Mouse (Mus musculus): ENCODE measurements at regions not wholly inside any gene's neighbourhood (a gene's known extent, or its start where the extent isn't known, plus 50 kb on each side); places are given as distances from the start of the nearest gene placed in this dataset.
"Not testable (repeated sequence)": the region's sequence is repeated elsewhere in the genome, so short reads cannot be mapped to it uniquely, and the experiment has no call there.

DNA sequence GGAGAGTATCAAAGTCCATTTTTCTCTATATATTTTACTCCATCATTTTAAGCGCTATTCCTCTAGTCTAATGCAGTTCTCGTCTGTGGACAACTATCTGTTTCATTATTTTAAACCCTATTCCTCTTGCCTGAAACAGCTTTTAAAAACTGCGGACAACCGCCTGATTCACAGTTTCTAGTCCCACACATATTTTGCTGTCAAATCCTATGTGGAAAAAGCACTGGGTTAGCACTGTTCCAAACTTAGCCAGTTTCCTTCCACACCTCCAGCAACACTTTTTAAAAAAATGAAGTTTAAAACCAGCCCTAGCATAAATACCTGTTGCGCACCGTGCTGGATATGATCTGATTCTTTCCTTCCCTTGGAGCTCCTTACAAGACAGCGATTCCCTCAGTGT is 614.1 kb upstream of the Ghitm start:
- Histone ChIP-seq H3K9me3 (ENCODE audit: control insufficient read depth, insufficient read depth, low read depth, low read length) (peaks cover 3% of the 10 kb centered on the region), H3K9ac (ENCODE audit: insufficient read depth, low read depth, low read length, poor library complexity, severe bottlenecking) (peak overlapping the region; percentile 24; the same call in 1 of the 2 replicates), H3K36me3 (ENCODE audit: control insufficient read depth, insufficient read depth, low read length, poor library complexity, severe bottlenecking) (no peaks in the 10 kb centered on the region), H3K27ac (ENCODE audit: insufficient read depth, low read depth, low read length, poor library complexity, severe bottlenecking) (peak overlapping the region; percentile 85), H3K4me3 (ENCODE audit: insufficient read depth in 1 of 2, low read depth in 1 of 2, low read length in 2 of 2, poor library complexity in 1 of 2, severe bottlenecking in 1 of 2) (no peak overlapping the region), H3K4me1 (ENCODE audit: control insufficient read depth in 2 of 2, insufficient read depth in 2 of 2, low read length in 2 of 2, poor library complexity in 1 of 2) (no peaks in the 10 kb centered on the region; a peak in 1 of 4 replicates)
- no peak for DNase-seq (ENCODE audit: low read depth, low spot score)
- in situ Hi-C loops (cut with MboI; ENCODE audit: low sequenced_read_pairs in 2 of 2, unreplicated experiment in 2 of 2), result no loop called here
- no peak for TF ChIP-seq CHD2 (IDR thresholded peaks at IDR 0.05; ENCODE audit: low read depth, low read length)
- TF ChIP-seq ZNF384 (IDR thresholded peaks at IDR 0.05; ENCODE audit: low read depth, low read length), result no peak
- no peak for TF ChIP-seq ZC3H11A (IDR thresholded peaks at IDR 0.05; ENCODE audit: borderline replicate concordance, low read depth, low read length)
- TF ChIP-seq MAFK (IDR thresholded peaks at IDR 0.05; ENCODE audit: insufficient read depth, low read depth, low read length), result no peak
- no peak for TF ChIP-seq HCFC1 (IDR thresholded peaks at IDR 0.05; ENCODE audit: borderline replicate concordance, insufficient read depth, low read length)

DNA sequence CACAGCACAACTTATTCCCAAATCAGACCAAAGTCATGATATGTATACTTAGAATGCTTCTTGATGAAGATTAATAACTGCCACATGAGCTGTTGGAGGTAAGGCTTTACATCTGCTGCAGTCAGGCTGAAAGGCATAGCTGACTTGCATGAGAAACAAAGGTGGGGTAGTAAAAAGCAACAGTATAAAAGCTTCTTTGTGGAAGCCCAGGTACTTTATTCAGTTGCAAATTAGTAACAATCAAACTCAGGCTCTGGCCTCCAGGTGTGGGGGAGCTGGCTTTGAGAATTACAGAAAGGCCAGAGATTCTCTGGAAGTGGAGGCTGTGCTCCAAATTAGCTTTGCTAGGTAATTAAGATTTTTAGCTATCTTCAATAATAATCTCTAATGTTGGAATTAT is 608.0 kb upstream of the Ghitm start:
- Histone ChIP-seq H3K27ac (ENCODE audit: insufficient read depth, low read depth, low read length, poor library complexity, severe bottlenecking) (peak overlapping the region; percentile 86; the same call in 1 of the 2 replicates), H3K4me1 (ENCODE audit: control insufficient read depth in 2 of 2, insufficient read depth in 2 of 2, low read length in 2 of 2, poor library complexity in 1 of 2) (peaks cover 0 to 3% of the 10 kb centered on the region in 2 experiments; a peak in 1 of 4 replicates), H3K9ac (ENCODE audit: insufficient read depth, low read depth, low read length, poor library complexity, severe bottlenecking) (no peak overlapping the region), H3K36me3 (ENCODE audit: control insufficient read depth, insufficient read depth, low read length, poor library complexity, severe bottlenecking) (no peaks in the 10 kb centered on the region), H3K9me3 (ENCODE audit: control insufficient read depth, insufficient read depth, low read depth, low read length) (peaks cover 4% of the 10 kb centered on the region), H3K4me3 (ENCODE audit: insufficient read depth in 1 of 2, low read depth in 1 of 2, low read length in 2 of 2, poor library complexity in 1 of 2, severe bottlenecking in 1 of 2) (peak overlapping the region in 1 of 2 experiments; percentile 8; a peak in 2 of 4 replicates)
- no peak for DNase-seq (ENCODE audit: low read depth, low spot score)
- in situ Hi-C loops (cut with MboI; ENCODE audit: low sequenced_read_pairs in 2 of 2, unreplicated experiment in 2 of 2), result no loop called here
- no peak for TF ChIP-seq HCFC1 (IDR thresholded peaks at IDR 0.05; ENCODE audit: borderline replicate concordance, insufficient read depth, low read length)
- TF ChIP-seq CHD2 (IDR thresholded peaks at IDR 0.05; ENCODE audit: low read depth, low read length), result 0 out of 2 replicates have a peak, but pooled peaks have one; percentile 20

DNA sequence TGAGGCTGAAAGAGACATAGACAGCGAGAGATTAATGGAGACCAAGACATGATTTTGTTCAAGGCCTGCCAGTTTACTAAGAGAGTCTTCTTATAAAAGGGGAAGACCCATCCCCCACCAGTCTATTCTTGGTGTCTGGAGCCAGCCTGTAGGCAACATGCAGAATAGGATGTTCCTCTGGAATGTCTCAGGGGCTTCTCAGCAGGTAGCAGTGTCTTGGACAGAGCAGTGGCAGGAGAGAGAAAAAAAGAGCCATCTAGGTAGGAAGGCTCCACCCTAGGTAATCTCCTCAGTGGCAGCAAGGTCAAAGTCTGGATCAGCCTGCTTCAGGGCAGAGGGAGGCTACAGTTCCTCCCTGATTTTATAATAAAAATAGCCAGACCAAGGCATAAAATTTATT is 607.4 kb upstream of the Ghitm start:
- peak overlapping the region; percentile 86 for H3K27ac ChIP-seq (ENCODE audit: insufficient read depth, low read depth, low read length, poor library complexity, severe bottlenecking)
- H3K9ac ChIP-seq (ENCODE audit: insufficient read depth, low read depth, low read length, poor library complexity, severe bottlenecking); in situ Hi-C loops (cut with MboI; ENCODE audit: low sequenced_read_pairs in 2 of 2, unreplicated experiment in 2 of 2); H3K4me1 ChIP-seq (ENCODE audit: control insufficient read depth in 2 of 2, insufficient read depth in 2 of 2, low read length in 2 of 2, poor library complexity in 1 of 2); DNase-seq (ENCODE audit: low read depth, low spot score); H3K36me3 ChIP-seq (ENCODE audit: control insufficient read depth, insufficient read depth, low read length, poor library complexity, severe bottlenecking); H3K9me3 ChIP-seq (ENCODE audit: control insufficient read depth, insufficient read depth, low read depth, low read length): not testable (repeated sequence)
- TF ChIP-seq CHD2 (IDR thresholded peaks at IDR 0.05; ENCODE audit: low read depth, low read length) (peak; percentile 23; the same call in 1 of the 2 replicates), ZNF384 (IDR thresholded peaks at IDR 0.05; ENCODE audit: low read depth, low read length) (peak; percentile 83)
- H3K4me3 ChIP-seq (ENCODE audit: insufficient read depth in 1 of 2, low read depth in 1 of 2, low read length in 2 of 2, poor library complexity in 1 of 2, severe bottlenecking in 1 of 2), result peak overlapping the region in 1 of 2 experiments; percentile 43; a peak in 2 of 4 replicates
